Mouse (Mus musculus) ZHBTc4 (cell line): ENCODE measurements around the gene H2-M10.4.

Source experiments
- DNase-seq: peaks from one replicate; pipeline ENCODE4 v3.0.0-alpha.2; 2011; ENCODE audit warnings: low read depth, low spot score

The H2-M10.4 gene

DNA sequence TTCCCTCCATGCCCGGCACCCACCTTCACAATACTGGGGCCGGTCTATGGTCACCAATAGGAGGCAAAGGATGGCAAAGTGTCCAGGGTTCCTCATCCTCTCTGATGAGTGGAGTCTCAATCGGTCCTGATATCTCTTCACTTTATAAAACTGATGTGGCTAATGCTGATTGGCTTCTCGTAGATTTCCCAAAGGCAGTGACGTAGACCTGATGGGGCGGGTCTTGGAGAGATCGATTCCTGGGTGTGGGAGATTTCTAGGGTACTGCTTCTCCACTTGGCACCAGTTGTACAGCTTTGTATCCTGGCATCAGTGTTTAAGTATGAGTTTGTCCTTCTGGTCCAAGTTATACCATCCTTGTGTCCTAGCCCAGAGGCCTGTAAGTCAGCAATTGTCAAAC lies at the start of gene H2-M10.4:
Gene H2-M10.4 (minus strand): TSS at position 101 of the 400 bp plus-strand sequence.
- DNase-seq = no peak

DNA sequence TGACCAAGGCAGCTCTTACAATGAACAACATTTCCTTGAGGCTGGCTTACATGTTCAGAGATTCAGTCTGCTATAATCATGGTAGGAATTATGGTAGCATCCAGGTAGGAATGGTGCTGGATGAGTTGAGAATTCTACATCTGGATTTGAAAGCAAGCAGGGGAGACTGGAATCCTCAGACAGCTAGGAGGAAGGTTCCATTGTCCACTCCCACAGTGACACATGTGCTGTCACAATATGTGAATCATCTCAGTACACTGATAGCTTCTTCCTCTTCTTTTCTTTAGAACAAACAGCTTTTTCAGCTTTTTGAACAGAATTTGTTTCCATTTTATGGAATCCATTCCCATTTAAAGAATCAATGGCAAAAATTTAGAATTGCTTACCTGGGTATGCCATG lies 41.8 kb upstream of the H2-M10.4 start:
- DNase-seq = no peak

DNA sequence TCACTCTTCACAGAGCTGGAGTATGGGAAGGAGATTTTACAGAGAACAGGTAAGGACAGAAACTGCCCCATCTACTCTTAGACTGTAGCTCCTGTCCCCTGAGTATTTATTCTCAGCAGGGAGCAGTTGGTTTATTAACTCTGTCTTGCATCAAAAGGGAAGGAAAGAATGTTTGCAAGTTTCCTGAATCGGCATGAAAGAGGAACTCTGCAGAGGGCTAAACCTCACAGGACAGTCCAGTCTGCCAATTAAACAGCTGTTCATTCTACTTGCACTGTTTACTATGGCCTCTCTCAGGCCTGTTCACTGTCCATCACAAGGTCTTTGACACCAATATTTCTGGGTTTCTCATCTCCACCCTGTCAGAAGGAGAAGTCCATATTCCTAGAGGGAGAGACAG lies 38.3 kb upstream of the H2-M10.4 start:
- no peak for DNase-seq

DNA sequence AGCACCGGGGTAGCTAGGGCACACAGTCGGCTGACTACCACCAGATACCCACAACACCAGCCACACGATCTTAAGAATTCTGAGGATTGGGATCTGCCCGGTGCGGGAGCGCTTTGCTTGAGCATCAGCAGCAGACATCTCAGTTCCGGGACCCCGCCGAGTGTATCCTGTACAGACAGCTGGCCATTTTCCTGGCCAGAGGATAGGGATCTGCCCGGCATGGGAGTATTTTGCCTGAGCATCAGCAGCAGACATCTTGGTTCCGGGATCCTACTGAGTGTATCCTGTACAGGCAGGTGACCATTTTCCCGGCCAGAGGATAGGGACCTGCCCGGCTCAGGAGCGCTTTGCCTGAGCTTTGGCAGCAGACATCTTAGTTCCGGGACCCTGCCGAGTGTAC lies 26.0 kb upstream of the H2-M10.4 start:
- peak; percentile 52 for DNase-seq

DNA sequence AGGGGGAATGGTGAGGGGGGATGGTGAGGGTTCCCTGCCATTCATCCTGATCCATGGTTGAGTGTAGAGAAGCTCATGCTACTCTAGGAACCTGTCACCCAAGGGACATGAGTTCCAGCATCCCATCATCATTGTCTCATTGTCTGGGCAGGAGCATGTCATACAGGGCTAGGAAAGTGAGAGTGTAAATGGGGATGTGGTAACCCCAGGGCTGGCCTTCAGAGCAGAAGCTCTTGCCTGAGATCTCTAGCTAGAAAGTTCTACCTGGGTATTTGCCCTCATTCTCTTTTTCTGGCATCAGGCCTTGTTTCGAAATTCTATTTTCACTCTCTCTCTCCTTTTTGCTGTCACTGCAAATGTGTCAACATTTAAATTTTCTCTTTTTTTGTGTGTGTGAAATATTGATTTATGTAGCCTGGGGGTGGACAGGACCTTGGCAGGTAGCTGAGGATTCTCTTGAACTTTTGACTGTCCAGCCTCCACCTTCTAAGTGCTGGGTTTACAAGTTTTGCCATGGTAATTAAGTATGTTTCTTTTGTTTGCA lies 24.6 kb upstream of the H2-M10.4 start:
- DNase-seq = no peak

DNA sequence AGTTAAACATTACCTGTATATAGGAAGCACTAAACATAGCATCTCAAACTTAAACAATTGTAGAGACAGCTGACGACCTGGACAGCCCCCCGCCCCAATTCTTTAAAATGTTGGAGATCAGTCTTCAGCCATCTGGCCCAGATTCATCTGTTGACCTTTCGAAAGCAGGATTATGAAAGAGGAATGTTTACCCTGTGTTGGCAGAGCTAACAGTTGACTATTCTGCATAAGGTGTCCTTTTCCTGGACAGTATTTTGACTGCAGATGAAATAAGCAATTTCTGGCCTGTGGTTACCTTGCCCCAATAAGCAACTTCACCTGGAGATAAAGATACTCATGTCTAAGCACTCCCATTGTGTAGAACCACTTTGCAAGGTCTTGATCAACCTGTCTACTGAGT lies 21.7 kb upstream of the H2-M10.4 start:
- no peak for DNase-seq

DNA sequence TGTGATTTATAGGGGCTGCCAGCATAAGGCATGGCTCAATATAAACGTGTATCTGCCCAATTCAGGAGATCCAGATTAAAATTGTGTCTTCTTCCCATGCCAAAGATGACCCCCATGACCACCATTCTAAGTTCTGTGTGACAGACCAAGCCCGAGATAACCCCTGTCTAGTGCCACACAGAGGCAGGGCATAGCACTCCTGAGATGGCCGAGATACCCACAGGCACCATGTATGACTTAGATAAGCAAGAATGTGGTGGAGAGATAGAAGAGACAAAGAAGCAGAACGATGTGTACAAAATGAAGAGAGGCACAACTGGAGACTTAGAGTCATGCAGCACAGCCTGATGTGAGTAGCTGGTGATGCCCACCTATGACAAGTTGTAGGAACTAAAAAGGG lies 5.9 kb downstream of the H2-M10.4 start:
- no peak for DNase-seq

DNA sequence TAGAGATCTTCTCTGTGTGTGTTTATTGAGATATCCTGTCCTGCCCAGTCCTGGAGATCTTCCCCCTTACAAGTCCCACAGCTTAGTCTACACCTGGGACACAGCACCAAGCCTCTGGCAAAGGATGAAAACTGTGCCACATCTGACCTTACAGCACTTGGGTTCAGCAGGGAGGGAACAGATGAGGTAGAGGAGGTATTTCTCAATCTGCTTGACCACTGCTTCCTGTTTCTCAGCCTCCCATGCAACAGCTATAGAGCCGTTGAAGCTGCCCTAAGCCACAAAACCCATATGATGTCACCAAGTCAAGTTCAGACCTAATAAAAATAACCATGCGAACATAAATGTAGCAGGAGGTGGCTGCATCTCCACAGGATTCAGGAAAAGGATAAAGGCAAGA lies 30.7 kb downstream of the H2-M10.4 start:
- DNase-seq = no peak

DNA sequence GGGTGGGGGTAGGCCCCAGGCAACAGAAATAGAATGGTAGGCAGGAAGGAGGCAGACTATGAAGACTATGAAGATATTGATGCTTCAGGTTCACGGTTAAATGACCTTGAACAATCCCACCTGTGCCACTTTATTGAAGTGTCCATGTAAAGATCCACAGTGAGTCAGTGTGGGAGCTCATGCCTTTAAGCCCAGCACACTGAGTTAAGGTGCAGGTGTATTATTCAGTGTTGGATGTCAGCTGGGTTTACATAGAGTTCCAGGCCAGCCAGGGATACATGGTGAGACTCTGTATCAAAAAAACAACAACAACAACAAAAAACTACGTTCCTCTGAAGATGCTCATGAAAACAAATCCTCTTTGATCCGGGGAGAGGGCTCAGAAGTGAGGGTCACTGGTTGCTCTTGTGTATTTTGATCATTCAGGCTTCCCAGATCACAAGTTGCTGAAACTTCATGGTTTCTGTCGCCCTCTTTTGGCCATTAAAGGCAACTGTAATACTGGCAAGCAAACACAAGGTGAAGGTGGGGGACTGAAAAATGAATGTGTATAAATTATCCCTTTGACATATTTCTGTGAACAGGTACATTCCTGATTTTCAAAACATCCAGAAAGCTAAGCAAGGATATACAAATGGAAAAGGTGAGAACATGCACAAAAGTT lies 43.9 kb downstream of the H2-M10.4 start:
- peak; percentile 65 for DNase-seq

DNA sequence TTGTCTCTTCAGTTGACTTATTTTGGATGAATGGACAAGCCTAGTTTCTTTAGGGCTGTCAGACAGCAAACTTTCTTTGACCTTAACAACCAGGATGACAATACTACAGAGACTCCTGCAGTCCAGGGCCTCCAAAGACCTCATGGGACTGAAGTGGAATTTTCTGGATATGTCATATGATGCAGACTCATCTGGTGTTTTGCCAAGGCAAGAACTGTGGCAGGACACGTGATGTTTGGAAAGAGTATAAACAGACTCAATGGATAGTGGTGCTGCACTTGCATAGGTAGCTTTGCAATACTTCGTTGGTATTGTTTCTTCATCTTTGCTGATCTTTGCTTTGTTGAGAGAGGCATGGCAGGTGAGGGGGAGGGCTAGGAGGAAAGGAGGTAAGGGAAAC lies 44.7 kb downstream of the H2-M10.4 start:
- no peak for DNase-seq

DNA sequence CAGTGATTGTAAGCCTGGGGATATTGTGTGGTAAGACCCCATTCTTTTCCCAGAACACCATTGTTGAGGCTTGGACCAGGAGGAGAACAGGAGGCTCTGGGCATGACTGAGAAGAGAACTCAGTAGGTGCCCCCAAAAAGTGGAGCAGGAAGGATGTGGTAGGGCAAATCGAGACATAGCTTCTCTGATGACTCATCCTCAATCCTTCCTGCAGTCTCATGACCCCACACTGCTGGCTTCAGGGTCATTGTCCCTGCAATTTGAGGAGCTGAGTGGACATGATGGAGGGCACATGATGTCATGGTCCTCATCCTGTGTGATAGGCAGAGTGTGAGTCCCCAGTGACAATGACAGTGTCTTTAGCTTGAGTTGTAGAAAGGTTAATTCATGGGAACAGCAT lies 46.7 kb downstream of the H2-M10.4 start:
- DNase-seq = no peak

DNA sequence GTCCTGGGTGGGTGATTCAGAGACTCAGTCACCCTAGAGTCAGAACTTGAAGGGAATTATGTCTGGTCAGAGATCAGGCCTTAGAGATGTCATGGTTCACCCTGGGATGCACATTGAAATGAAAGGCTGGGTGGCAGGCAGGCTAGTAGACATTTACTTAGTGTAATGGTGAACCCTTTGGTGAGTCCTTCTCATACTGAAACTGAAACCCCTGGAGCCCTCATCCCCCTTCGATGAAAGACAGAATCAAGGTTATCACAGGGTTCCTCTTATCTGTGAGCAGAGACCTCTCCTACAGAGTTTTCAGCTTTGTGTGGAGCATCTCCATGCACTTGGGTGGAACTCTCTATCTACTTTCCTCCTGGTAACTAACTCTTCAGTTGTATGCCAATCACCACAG lies 47.8 kb downstream of the H2-M10.4 start:
- no peak for DNase-seq
